Mouse (Mus musculus): ENCODE measurements at regions not wholly inside any gene's neighbourhood (a gene's known extent, or its start where the extent isn't known, plus 50 kb on each side); places are given as distances from the start of the nearest gene placed in this dataset.
A peak's percentile ranks its signal among the peaks of the same experiment; 100 is the strongest.

- Histone ChIP-seq H3K27me3 (replicated peaks) (no peaks in the 10 kb centered on the region), H3K4me3 (replicated peaks) (no peak overlapping the region), H3K27ac (replicated peaks) (no peak overlapping the region), H3K4me2 (no peak overlapping the region), H3K9ac (replicated peaks) (no peak overlapping the region), H3K9me3 (replicated peaks) (no peaks in the 10 kb centered on the region), H3K36me3 (no peaks in the 10 kb centered on the region), H3K4me1 (peaks cover 55% of the 10 kb centered on the region)
- WGBS, result 36% methylated on average over 5 of the region's 5 CpGs
- ATAC-seq (ENCODE audit: low FRiP score), result no peak
These were observed 367.7 kb downstream of the Vrk1 start for GRCm38 (mm10) chr12:106377761-106378160.

- Histone ChIP-seq H3K4me1 (peaks cover 55% of the 10 kb centered on the region), H3K27me3 (replicated peaks) (no peaks in the 10 kb centered on the region), H3K36me3 (no peaks in the 10 kb centered on the region), H3K4me3 (replicated peaks) (peak overlapping the region; percentile 23), H3K4me2 (peak overlapping the region; percentile 51), H3K9me3 (replicated peaks) (no peaks in the 10 kb centered on the region), H3K27ac (replicated peaks) (peak overlapping the region; percentile 7; the same call in 1 of the 2 replicates), H3K9ac (replicated peaks) (peak overlapping the region; percentile 28; the same call in 1 of the 2 replicates)
- no peak for ATAC-seq (ENCODE audit: low FRiP score)
- WGBS, result 10% methylated on average over 19 of the region's 19 CpGs
These were observed 368.5 kb downstream of the Vrk1 start for GRCm38 (mm10) chr12:106378303-106379075.

GRCm38 (mm10) chr12:106379151-106379594 is 369.1 kb downstream of the Vrk1 start:
- H3K9me3 ChIP-seq (replicated peaks), result no peaks in the 10 kb centered on the region
- no peak for ATAC-seq (ENCODE audit: low FRiP score)
- peak overlapping the region; percentile 23 for H3K4me3 ChIP-seq (replicated peaks)
- H3K9ac ChIP-seq (replicated peaks), result peak overlapping the region; percentile 28; the same call in 1 of the 2 replicates
- H3K4me1 ChIP-seq, result peaks cover 55% of the 10 kb centered on the region
- no peaks in the 10 kb centered on the region for H3K27me3 ChIP-seq (replicated peaks)
- 4% methylated on average over 14 of the region's 14 CpGs for WGBS
- peak overlapping the region; percentile 51 for H3K4me2 ChIP-seq
- H3K27ac ChIP-seq (replicated peaks), result 0 out of 2 replicates have a peak overlapping the region, but pooled peaks have one; percentile 7
- no peaks in the 10 kb centered on the region for H3K36me3 ChIP-seq

GRCm38 (mm10) chr12:106379779-106380178 is 369.8 kb downstream of the Vrk1 start:
- no peak for ATAC-seq (ENCODE audit: low FRiP score)
- Histone ChIP-seq H3K4me2 (peak overlapping the region; percentile 51), H3K36me3 (no peaks in the 10 kb centered on the region), H3K4me1 (peaks cover 50% of the 10 kb centered on the region), H3K9ac (replicated peaks) (no peak overlapping the region), H3K9me3 (replicated peaks) (no peaks in the 10 kb centered on the region), H3K4me3 (replicated peaks) (no peak overlapping the region), H3K27ac (replicated peaks) (0 out of 2 replicates have a peak overlapping the region, but pooled peaks have one; percentile 5), H3K27me3 (replicated peaks) (no peaks in the 10 kb centered on the region)
- WGBS, result 41% methylated on average over 14 of the region's 14 CpGs

GRCm38 (mm10) chr12:106381821-106382220 is 371.8 kb downstream of the Vrk1 start:
- Histone ChIP-seq H3K9ac (replicated peaks) (no peak overlapping the region), H3K27me3 (replicated peaks) (no peaks in the 10 kb centered on the region), H3K4me3 (replicated peaks) (no peak overlapping the region), H3K4me2 (no peak overlapping the region), H3K27ac (replicated peaks) (no peak overlapping the region), H3K9me3 (replicated peaks) (no peaks in the 10 kb centered on the region), H3K4me1 (peaks cover 36% of the 10 kb centered on the region), H3K36me3 (no peaks in the 10 kb centered on the region)
- ATAC-seq (ENCODE audit: low FRiP score), result no peak
- WGBS, result 61% methylated on average over 15 of the region's 15 CpGs

- WGBS, result 91% methylated on average over 11 of the region's 11 CpGs
- no peak overlapping the region for H3K4me3 ChIP-seq (replicated peaks)
- H3K27me3 ChIP-seq (replicated peaks), result no peaks in the 10 kb centered on the region
- H3K4me1 ChIP-seq, result no peaks in the 10 kb centered on the region
- H3K27ac ChIP-seq (replicated peaks), result no peak overlapping the region
- no peaks in the 10 kb centered on the region for H3K9me3 ChIP-seq (replicated peaks)
- no peak overlapping the region for H3K4me2 ChIP-seq
- ATAC-seq (ENCODE audit: low FRiP score), result no peak
- no peaks in the 10 kb centered on the region for H3K36me3 ChIP-seq
- H3K9ac ChIP-seq (replicated peaks), result no peak overlapping the region
These were observed 379.2 kb downstream of the Vrk1 start for GRCm38 (mm10) chr12:106389214-106389613.

- no peak overlapping the region for H3K4me2 ChIP-seq
- H3K27ac ChIP-seq (replicated peaks), result no peak overlapping the region
- H3K27me3 ChIP-seq (replicated peaks), result no peaks in the 10 kb centered on the region
- no peaks in the 10 kb centered on the region for H3K36me3 ChIP-seq
- no peak overlapping the region for H3K9ac ChIP-seq (replicated peaks)
- no peak overlapping the region for H3K4me3 ChIP-seq (replicated peaks)
- no peaks in the 10 kb centered on the region for H3K4me1 ChIP-seq
- WGBS, result 90% methylated on average over 2 of the region's 2 CpGs
- no peaks in the 10 kb centered on the region for H3K9me3 ChIP-seq (replicated peaks)
- no peak for ATAC-seq (ENCODE audit: low FRiP score)
These were observed 382.3 kb downstream of the Vrk1 start for GRCm38 (mm10) chr12:106392316-106392715.

GRCm38 (mm10) chr12:106399085-106399484 is 389.1 kb downstream of the Vrk1 start:
- Histone ChIP-seq H3K27me3 (replicated peaks) (no peaks in the 10 kb centered on the region), H3K9me3 (replicated peaks) (no peaks in the 10 kb centered on the region), H3K27ac (replicated peaks) (no peak overlapping the region), H3K4me3 (replicated peaks) (no peak overlapping the region), H3K9ac (replicated peaks) (no peak overlapping the region), H3K36me3 (no peaks in the 10 kb centered on the region), H3K4me2 (no peak overlapping the region), H3K4me1 (no peaks in the 10 kb centered on the region)
- no peak for ATAC-seq (ENCODE audit: low FRiP score)
- 82% methylated on average over 17 of the region's 17 CpGs for WGBS

- Histone ChIP-seq H3K4me2 (no peak overlapping the region), H3K36me3 (no peaks in the 10 kb centered on the region), H3K27ac (replicated peaks) (no peak overlapping the region), H3K27me3 (replicated peaks) (no peaks in the 10 kb centered on the region), H3K9me3 (replicated peaks) (no peaks in the 10 kb centered on the region), H3K4me1 (no peaks in the 10 kb centered on the region), H3K4me3 (replicated peaks) (no peak overlapping the region), H3K9ac (replicated peaks) (no peak overlapping the region)
- no peak for ATAC-seq (ENCODE audit: low FRiP score)
- 88% methylated on average over 7 of the region's 7 CpGs for WGBS
These were observed 401.0 kb downstream of the Vrk1 start for GRCm38 (mm10) chr12:106411075-106411474.

- H3K4me1 ChIP-seq, result peaks cover 10% of the 10 kb centered on the region
- peaks cover 8% of the 10 kb centered on the region; the same call in 1 of the 2 replicates for H3K27me3 ChIP-seq (replicated peaks)
- H3K9me3 ChIP-seq (replicated peaks), result no peaks in the 10 kb centered on the region
- no peak overlapping the region for H3K4me3 ChIP-seq (replicated peaks)
- ATAC-seq (ENCODE audit: low FRiP score), result no peak
- H3K9ac ChIP-seq (replicated peaks), result no peak overlapping the region
- WGBS, result 87% methylated on average over 4 of the region's 4 CpGs
- H3K4me2 ChIP-seq, result no peak overlapping the region
- H3K36me3 ChIP-seq, result no peaks in the 10 kb centered on the region
- no peak overlapping the region for H3K27ac ChIP-seq (replicated peaks)
These were observed 416.6 kb downstream of the Vrk1 start for GRCm38 (mm10) chr12:106426631-106427030.

- Histone ChIP-seq H3K9ac (replicated peaks) (no peak overlapping the region), H3K27me3 (replicated peaks) (peaks cover 8% of the 10 kb centered on the region; the same call in 1 of the 2 replicates), H3K4me3 (replicated peaks) (no peak overlapping the region), H3K4me1 (peaks cover 10% of the 10 kb centered on the region), H3K4me2 (no peak overlapping the region), H3K9me3 (replicated peaks) (no peaks in the 10 kb centered on the region), H3K36me3 (no peaks in the 10 kb centered on the region), H3K27ac (replicated peaks) (no peak overlapping the region)
- peak; percentile 38; the same call in 1 of the 2 replicates for ATAC-seq (ENCODE audit: low FRiP score)
- 21% methylated on average over 7 of the region's 7 CpGs for WGBS
These were observed 420.0 kb downstream of the Vrk1 start for GRCm38 (mm10) chr12:106429991-106430390.

GRCm38 (mm10) chr12:106445151-106445550 is 435.1 kb downstream of the Vrk1 start:
- H3K4me2 ChIP-seq, result no peak overlapping the region
- no peaks in the 10 kb centered on the region for H3K9me3 ChIP-seq (replicated peaks)
- WGBS, result 48% methylated on average over 7 of the region's 7 CpGs
- H3K36me3 ChIP-seq, result no peaks in the 10 kb centered on the region
- H3K4me3 ChIP-seq (replicated peaks), result no peak overlapping the region
- H3K27ac ChIP-seq (replicated peaks), result no peak overlapping the region
- H3K27me3 ChIP-seq (replicated peaks), result no peaks in the 10 kb centered on the region
- H3K4me1 ChIP-seq, result no peaks in the 10 kb centered on the region
- H3K9ac ChIP-seq (replicated peaks), result no peak overlapping the region
- ATAC-seq (ENCODE audit: low FRiP score), result no peak

Measured in neural tube, embryonic 15.5 days (tissue).